Comparison of ENCODE assay signal across 14 mouse cellular contexts in genomic region chr1:127031563-127031962, GRCm38 (mm10).
DNase-seq lines count a peak whose midpoint lies in the region; ATAC-seq lines count a peak whose summit lies in the region.
"Had no signal": no experiment of that assay in that cellular context is flagged by ENCODE, and none has a peak within 500 bp of the region (broad histone marks: within the 10 kb centered on the region; RNA-seq: fewer than 3 reads in every experiment).

No protein-coding gene starts in this region.

- H3K9ac ChIP-seq in forebrain, embryonic 13.5 days: no peak overlapping the region
- no peak overlapping the region for H3K9ac ChIP-seq in forebrain, embryonic 15.5 days (replicated peaks)
- no peak overlapping the region for H3K9ac ChIP-seq in kidney, embryonic 14.5 days (ENCODE audit: low read depth, low read length)
- H3K9ac ChIP-seq in kidney, embryonic 16.5 days (replicated peaks; ENCODE audit: low read length): no peak overlapping the region
- H3K9ac ChIP-seq: embryonic facial prominence, embryonic 12.5 days had no signal

- 0 out of 2 replicates have a peak, but pooled peaks have one; percentile 19 for ATAC-seq in forebrain, embryonic 13.5 days
- ATAC-seq in forebrain, embryonic 15.5 days (replicated peaks): no peak
- peak; percentile 94 for ATAC-seq in kidney, embryonic 14.5 days (ENCODE audit: low FRiP score, low TSS enrichment)
- ATAC-seq in kidney, embryonic 16.5 days (ENCODE audit: low FRiP score, low TSS enrichment): peak; percentile 85
- ATAC-seq: lung, postnatal 0 days had no signal

- H3K4me3 ChIP-seq in forebrain, embryonic 13.5 days: no peak overlapping the region
- H3K4me3 ChIP-seq in forebrain, embryonic 15.5 days: no peak overlapping the region
- no peak overlapping the region for H3K4me3 ChIP-seq in kidney, embryonic 14.5 days (ENCODE audit: low read length)
- no peak overlapping the region for H3K4me3 ChIP-seq in kidney, embryonic 16.5 days (ENCODE audit: low read length)
- H3K4me3 ChIP-seq: embryonic facial prominence, embryonic 12.5 days; layer of hippocampus, adult 2 months; megakaryocyte, embryonic 14.5 days had no signal

- no peak overlapping the region for H3K27ac ChIP-seq in forebrain, embryonic 13.5 days
- H3K27ac ChIP-seq in forebrain, embryonic 15.5 days (replicated peaks): no peak overlapping the region
- no peak overlapping the region for H3K27ac ChIP-seq in kidney, embryonic 14.5 days (ENCODE audit: low read depth, low read length)
- H3K27ac ChIP-seq in kidney, embryonic 16.5 days (ENCODE audit: low read length): no peak overlapping the region
- H3K27ac ChIP-seq: embryonic facial prominence, embryonic 12.5 days; layer of hippocampus, adult 2 months had no signal

- DNase-seq in kidney, adult 8-10 months: no peak
- DNase-seq in brain, adult 2 months (ENCODE audit: low read depth, low spot score): peak; percentile 41
- DNase-seq in cerebellum, postnatal 36 days: no peak
- DNase-seq in gastrocnemius, postnatal 4 days (ENCODE audit: low spot score in 2 of 2): no peak
- DNase-seq: cerebellum, adult 2 months had no signal

- H3K4me2 ChIP-seq in forebrain, embryonic 13.5 days: no peak overlapping the region
- H3K4me2 ChIP-seq in forebrain, embryonic 15.5 days (replicated peaks): no peak overlapping the region
- no peak overlapping the region for H3K4me2 ChIP-seq in kidney, embryonic 14.5 days (replicated peaks; ENCODE audit: low read depth, low read length)
- H3K4me2 ChIP-seq in kidney, embryonic 16.5 days (replicated peaks; ENCODE audit: low read depth, low read length): no peak overlapping the region
- H3K4me2 ChIP-seq: embryonic facial prominence, embryonic 12.5 days; liver, embryonic 11.5 days had no signal

- H3K36me3 ChIP-seq in forebrain, embryonic 13.5 days (ENCODE audit: poor library complexity, severe bottlenecking): no peaks in the 10 kb centered on the region
- H3K36me3 ChIP-seq in forebrain, embryonic 15.5 days: no peaks in the 10 kb centered on the region
- no peaks in the 10 kb centered on the region for H3K36me3 ChIP-seq in kidney, embryonic 14.5 days (ENCODE audit: control insufficient read depth, insufficient read depth, low read length)
- H3K36me3 ChIP-seq in kidney, embryonic 16.5 days (ENCODE audit: insufficient read depth, low read length): no peaks in the 10 kb centered on the region
- H3K36me3 ChIP-seq: embryonic facial prominence, embryonic 12.5 days had no signal

- H3K4me1 ChIP-seq in forebrain, embryonic 13.5 days: no peaks in the 10 kb centered on the region
- H3K4me1 ChIP-seq in forebrain, embryonic 15.5 days: no peaks in the 10 kb centered on the region
- H3K4me1 ChIP-seq in kidney, embryonic 14.5 days (ENCODE audit: control insufficient read depth, insufficient read depth, low read length): peaks cover 8% of the 10 kb centered on the region
- peaks cover 13% of the 10 kb centered on the region; the same call in 1 of the 2 replicates for H3K4me1 ChIP-seq in kidney, embryonic 16.5 days (ENCODE audit: insufficient read depth, low read length)
- H3K4me1 ChIP-seq: embryonic facial prominence, embryonic 12.5 days; megakaryocyte, embryonic 14.5 days had no signal

- H3K9me3 ChIP-seq in forebrain, embryonic 13.5 days (replicated peaks): no peaks in the 10 kb centered on the region
- no peaks in the 10 kb centered on the region for H3K9me3 ChIP-seq in forebrain, embryonic 15.5 days
- H3K9me3 ChIP-seq in kidney, embryonic 14.5 days (ENCODE audit: control insufficient read depth, low read length): no peaks in the 10 kb centered on the region
- H3K9me3 ChIP-seq in kidney, embryonic 16.5 days (ENCODE audit: low read length): no peaks in the 10 kb centered on the region
- H3K9me3 ChIP-seq: embryonic facial prominence, embryonic 12.5 days; megakaryocyte, embryonic 14.5 days had no signal

- no peaks in the 10 kb centered on the region for H3K27me3 ChIP-seq in forebrain, embryonic 13.5 days
- H3K27me3 ChIP-seq in forebrain, embryonic 15.5 days: no peaks in the 10 kb centered on the region
- no peaks in the 10 kb centered on the region for H3K27me3 ChIP-seq in kidney, embryonic 14.5 days (ENCODE audit: control insufficient read depth, insufficient read depth, low read length)
- no peaks in the 10 kb centered on the region for H3K27me3 ChIP-seq in kidney, embryonic 16.5 days (ENCODE audit: insufficient read depth, low read length)
- H3K27me3 ChIP-seq: embryonic facial prominence, embryonic 12.5 days had no signal

- WGBS in forebrain, embryonic 13.5 days: 25% methylated on average over 4 of the region's 4 CpGs
- 12% methylated on average over 4 of the region's 4 CpGs for WGBS in forebrain, embryonic 15.5 days
- 20% methylated on average over 4 of the region's 4 CpGs for whole genome bisulfite sequencing in kidney, embryonic 14.5 days
- WGBS in kidney, embryonic 16.5 days: 16% methylated on average over 4 of the region's 4 CpGs
